Mouse (Mus musculus) testis, adult 2 months (tissue): ENCODE measurements around the gene Mical3.

Experiments used
- CTCF ChIP-seq: fragments of 200-500 bp; IDR thresholded peaks from 2 replicates; pipeline ENCODE4 v1.5.1; 2012; ENCODE audit warnings: low read depth, mild to moderate bottlenecking, inconsistent platforms, low read length, moderate library complexity; ENCODE audit not compliant: control insufficient read depth, insufficient read depth, insufficient replicate concordance
- POLR2A ChIP-seq: fragments of 200-500 bp; IDR thresholded peaks from 2 replicates; pipeline ENCODE4 v1.6.1; 2012; ENCODE audit warnings: low read depth, mild to moderate bottlenecking, inconsistent platforms, low read length, moderate library complexity; ENCODE audit not compliant: control insufficient read depth

DNA sequence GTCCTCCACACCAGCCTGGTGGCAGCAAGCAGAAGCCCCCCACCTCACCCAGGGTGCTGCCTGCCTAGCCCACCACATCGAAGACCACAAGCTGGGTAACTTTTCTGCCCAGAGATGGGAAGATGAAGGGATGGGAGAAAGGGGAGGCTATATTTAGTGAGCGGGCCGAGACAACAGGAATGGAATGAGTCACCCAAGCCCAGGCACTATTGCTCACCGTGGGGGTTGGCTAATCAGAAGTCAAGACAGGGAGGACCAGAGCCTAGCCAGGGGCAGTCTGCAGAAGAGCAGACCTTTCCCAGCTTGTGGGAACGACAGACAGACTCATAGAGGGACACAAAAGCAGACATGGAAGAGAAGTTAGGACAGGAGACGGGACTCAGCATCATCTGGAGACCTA, 64.0 kb downstream of the Mical3 start:
- TF ChIP-seq POLR2A (no peak; the same call in 1 of the 2 replicates), CTCF (no peak)
